Mouse (Mus musculus): ENCODE measurements around the gene Rab29.
A peak's percentile ranks its signal among the peaks of the same experiment; 100 is the strongest.
"Not testable (repeated sequence)": the region's sequence is repeated elsewhere in the genome, so short reads cannot be mapped to it uniquely, and the experiment has no call there.

Gene Rab29

DNA sequence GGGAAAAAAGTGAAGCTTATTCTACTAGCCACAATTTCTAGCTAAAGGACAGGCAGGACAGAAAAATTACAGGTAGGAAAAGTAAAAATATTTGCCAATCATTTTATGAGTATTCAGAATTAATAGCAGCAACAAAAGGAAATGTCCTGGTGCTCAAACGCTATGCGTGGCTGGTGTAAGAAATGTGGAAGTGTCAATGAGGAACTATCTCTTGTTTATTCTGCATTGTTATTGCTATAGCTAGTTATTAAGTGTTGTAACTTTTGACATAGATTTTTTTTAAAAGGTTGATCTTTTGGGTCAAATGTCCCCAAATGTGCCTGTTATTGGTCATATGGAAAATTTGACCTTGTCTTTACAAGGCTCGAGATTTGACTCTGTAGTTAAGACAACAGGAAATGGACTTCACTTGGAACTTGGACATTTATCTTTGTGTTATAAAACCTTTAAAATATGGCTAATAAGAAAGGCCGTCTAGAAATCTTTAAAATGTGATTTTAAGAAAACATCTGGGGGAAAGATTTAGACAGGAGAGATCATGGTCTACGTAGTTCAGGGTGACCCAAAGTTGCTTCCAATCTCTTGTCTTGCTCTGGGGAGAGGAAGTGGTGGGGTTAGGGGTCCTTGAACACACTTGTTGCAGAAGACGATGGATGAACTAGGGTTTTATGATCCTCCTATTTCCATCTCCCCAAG is 572 bp upstream of the Rab29 start:
- no peak for DNase-seq

- no peak for DNase-seq
These were observed 894 bp downstream of the Rab29 start for GRCm38 (mm10) chr1:131867946-131868290.

- DNase-seq, result no peak
These were observed 2.5 kb downstream of the Rab29 start for GRCm38 (mm10) chr1:131869561-131869960.

DNA sequence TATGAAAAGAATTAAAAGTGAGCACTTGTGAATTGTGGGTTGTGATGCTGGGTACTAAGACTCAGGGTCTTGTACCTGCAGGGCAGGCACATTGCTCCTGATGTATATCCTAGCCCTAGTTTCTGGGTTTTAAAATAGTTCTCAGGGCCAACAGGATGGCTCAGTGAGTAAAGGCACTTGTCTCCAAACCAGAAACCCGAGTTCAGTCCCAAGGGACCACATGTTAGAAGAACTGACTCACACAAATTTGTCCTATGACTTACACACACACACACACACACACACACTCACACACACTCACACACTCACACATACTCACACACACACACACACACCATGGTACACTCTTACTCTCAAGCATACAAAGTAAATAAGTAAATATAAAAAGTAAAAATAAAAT is 5.8 kb downstream of the Rab29 start:
- DNase-seq, result no peak

DNA sequence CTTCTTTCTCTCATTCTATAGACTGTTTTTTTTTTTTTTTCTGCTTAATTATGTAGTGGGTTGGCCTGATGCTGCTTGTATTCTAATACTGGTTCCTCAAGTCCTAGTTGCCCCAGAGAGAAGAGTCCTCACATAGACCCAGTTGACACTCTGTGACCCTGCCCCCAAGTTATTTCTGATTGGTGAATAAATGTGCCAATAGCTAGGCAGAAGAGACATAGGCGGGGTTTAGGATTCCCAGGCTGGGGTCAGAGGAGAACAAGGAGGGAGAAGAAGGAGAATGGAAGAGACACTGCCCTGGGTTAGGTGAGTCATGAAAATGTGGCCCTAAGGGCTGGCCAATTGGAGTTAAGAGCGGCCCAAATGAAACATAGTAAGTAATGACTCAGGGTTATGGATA is 12.8 kb downstream of the Rab29 start:
- DNase-seq, result no peak

DNA sequence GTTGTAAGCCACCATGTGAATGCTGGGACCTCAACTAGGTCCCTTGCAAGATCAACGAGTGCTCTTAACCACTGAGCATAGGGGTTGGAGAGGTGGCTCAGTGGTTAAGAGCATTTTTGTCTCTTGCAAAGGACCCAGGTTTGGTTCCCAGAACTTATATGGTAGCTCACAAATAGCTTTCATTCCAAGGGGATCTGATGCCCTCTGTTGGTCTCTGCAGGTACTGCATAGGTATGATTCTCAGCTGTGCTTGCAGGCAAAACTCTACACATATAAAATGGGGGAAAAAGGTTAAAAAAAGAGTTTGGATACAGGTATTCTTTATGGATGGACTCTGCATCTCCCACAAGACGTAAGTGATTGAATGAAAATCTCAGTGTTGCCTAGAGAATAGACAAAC is 15.8 kb downstream of the Rab29 start:
- peak in 1 of 2 experiments; percentile 4 for DNase-seq

DNA sequence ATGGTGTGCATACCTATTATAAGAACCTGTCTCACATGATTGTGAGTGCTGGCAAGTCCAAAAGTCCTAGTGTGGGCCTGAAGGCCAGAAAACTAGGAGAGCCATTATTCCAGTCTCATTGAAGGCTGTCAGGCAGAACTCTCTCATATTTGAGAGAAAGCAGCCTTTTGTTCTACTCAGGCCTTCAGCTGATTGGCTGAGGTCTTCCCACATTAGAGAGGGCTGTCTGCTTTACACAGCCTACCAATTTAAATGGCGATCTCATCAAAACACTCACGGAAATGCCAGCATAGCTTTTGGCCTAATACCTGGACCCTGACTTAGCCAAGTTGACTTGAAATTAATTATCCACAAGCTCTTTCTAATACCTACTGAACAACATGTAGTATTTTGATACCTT is 19.1 kb downstream of the Rab29 start:
- DNase-seq, result no peak

DNA sequence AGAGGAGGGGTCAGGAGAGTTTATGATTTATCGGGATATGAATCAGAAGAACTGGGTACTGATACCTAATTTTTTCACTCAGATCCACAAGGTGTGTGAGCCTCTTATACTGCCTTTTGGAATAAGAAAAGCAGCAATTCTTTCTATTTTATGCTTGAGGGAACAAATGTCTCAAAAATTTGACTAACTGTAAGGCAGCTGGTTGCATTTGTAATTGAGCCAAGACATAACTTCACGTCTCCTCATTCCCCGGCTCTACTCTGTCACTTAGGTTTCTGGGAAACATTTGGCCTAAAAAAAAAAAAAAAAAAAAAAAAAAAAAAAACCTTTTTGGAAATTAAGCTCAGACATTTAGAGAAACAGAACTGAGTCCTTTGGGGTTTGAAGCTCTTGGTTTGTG is 19.6 kb downstream of the Rab29 start:
- no peak for DNase-seq

DNA sequence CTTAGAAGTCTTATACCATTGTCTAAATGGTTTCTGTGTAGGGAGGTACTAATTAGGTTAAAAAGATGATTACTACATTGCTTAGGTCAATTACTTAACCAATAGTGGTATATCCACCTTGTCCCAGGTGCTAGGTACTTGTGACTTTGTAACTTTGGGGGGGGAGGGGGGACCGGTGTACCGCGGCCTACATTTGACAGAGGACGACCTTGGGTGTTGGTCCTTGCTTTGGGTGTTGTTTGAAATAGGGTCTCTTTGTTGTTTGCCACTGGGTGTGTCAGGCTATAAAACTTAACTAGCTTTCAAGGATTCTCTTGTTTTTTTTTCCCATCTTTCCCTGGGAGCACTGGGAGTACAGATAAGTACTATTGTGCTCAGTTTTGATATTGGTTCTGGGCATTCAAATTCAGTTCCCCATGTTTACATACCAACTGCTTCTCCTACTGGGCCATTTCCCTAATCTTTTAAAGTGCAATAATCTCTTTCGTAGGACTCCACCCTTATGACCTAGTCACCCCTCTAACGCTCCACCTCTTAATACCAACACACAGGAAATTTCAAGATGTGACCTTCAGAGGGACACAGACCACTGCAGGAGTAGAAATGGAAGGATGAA is 23.1 kb downstream of the Rab29 start:
- no peak for DNase-seq

DNA sequence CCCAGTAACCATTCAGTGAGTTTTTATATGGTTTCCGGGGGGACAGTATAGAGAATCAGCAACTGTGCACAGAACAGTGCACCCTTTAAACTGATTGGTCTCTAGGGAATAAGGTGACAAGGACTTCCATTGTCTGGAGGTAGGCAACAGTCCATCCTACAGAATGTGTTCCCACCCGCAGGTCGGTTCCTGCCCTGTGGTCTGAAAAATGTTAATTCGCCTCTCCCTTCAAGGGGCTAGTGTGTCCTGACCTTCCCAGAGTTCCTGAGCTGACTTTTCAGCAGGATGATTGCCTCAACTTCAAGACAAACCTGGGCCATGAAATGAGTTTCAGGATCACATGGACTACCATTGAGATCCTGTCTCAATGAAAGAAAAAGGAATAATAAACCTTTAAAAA is 24.4 kb downstream of the Rab29 start:
- no peak for DNase-seq

- no peak for DNase-seq
These were observed 35.7 kb downstream of the Rab29 start for GRCm38 (mm10) chr1:131902679-131903078.

DNA sequence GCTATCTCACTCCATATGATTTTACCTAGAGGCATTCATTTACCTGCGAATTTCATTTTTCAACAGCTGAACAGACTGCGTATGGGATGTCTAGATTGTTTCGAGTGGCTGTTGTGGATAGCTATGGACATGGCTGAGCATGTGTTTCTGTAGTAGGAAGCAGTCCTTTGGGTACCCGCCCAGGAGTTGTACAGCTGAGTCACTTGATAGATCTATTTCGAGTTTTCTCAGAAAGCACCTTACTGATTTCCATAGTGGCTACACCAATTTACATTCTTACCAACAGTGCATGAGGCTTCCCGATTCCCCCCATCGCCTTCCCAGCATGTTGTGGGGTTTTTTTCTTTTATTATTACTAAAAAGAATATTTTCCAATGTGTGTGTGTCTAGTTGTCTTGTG is 36.2 kb downstream of the Rab29 start:
- no peak for DNase-seq

DNA sequence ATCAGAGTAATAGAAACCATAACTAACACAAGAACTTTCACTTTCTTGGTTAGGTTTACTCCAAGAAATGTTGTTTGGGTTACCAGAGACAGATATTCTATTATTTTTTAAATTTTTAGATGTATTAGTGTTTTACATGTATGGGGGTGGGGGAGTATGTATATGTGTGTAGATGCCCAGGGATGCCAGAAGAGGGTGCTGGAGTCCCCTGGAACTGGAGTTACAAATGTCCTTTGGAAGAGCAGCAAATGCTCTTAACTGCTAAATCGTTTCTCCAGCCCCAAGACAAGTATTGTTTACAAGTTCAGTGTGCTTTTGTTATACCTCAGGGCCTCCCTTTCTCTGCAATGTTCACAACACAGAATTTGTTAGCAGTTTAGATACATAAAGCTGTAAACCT is 38.5 kb downstream of the Rab29 start:
- DNase-seq, result no peak

- no peak for DNase-seq
These were observed 41.4 kb downstream of the Rab29 start for GRCm38 (mm10) chr1:131908456-131908855.

DNA sequence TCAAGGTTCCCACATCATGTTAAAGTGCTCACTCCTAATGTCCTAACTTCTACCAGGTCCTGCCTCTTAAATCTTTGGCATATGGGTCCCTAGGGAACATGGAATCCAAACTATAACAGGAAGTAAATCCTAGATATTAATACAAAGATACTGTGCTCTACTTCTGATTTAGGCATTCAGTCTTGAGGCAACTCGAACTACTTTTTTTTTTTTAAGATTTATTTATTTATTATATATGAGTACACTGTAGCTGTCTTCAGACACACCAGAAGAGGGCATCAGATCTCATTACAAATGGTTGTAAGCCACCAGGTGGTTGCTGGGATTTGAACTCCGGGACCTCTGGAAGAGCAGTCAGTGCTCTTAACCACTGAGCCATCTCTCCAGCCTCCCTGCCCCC is 42.2 kb downstream of the Rab29 start:
- DNase-seq, result not testable (repeated sequence)

- DNase-seq, result peak; percentile 99 to 100
These were observed 43.1 kb downstream of the Rab29 start, which contains the start of gene Nucks1 for GRCm38 (mm10) chr1:131910001-131910648. Gene Nucks1, plus strand, starts transcription at chr1:131910534.

GRCm38 (mm10) chr1:131910674-131911558 is 43.9 kb downstream of the Rab29 start:
- DNase-seq, result peak; percentile 68 to 83

DNA sequence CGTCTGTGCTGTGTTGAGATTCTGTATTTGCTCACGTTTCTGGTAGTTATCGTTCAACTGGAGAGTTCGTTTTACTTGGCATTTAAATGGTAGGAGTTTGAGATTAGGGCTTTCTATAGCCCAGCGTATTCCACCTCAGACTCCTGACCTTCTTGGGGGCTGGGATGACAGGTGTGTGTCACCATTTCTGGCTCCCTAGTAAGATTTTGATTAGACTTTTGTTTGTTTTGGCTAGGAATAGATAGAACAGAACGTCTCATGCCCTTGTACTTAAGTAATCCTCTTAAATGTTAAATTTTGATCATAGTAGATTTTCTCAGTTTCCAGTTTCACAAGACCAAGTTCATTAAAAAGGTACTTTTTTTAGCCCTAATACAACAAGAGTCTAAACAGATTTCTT is 50.6 kb downstream of the Rab29 start:
- DNase-seq, result no peak

DNA sequence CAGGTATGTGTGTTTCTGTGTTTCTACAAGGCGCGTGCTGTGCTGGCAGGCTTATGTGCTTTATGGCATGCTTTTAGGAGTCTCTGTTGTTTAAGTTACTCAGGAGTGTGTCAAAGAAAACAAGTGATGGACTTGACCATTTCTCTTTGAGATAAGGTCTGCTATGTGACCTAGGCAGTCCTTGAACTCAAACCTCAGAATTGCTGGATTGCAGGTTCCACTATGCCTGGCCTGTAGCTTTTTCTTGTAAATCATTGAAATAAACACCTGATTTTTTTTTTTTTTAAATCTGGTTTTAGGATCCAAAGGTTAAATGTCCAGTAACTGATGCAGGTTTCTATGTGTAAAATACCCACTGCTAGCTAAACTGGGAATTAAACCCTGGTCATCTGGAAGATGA is 52.0 kb downstream of the Rab29 start:
- DNase-seq, result no peak

DNA sequence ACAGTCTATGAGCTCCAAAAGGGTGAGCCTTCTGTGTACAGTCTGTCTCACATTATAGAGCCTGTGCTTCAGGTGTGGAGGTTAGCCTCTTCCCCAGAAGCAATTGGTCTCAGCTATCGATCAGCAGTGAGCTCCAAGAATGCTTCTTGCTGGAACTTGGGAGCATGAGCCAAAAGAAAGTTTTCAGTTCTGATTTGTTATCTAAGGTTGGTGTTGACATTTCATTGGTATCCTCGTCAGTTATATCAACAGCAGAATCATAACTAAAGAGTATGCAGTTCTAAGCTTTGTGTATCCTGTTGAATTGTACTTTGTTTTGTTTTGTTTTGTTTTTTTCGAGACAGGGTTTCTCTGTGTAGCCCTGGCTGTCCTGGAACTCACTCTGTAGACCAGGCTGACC is 55.1 kb downstream of the Rab29 start:
- DNase-seq, result no peak

Measured in cerebellum, adult 18-20 months (tissue).